Mouse (Mus musculus) kidney, embryonic 15.5 days (tissue): ENCODE measurements around the gene Gm7361. TPM values are rescaled to one million over a fixed set of nuclear protein-coding genes. Genes with fewer than 3 reads are reported as not detected.
"Not testable (repeated sequence)": the region's sequence is repeated elsewhere in the genome, so short reads cannot be mapped to it uniquely, and the experiment has no call there.

ENCODE experiments used
- ATAC-seq: fragments of 200-750 bp; cut with Nextera tagmentation; replicated peaks from 2 replicates; pipeline ENCODE4 v1.8.0; 2017; ENCODE audit warnings: moderate TSS enrichment; ENCODE audit not compliant: low FRiP score
- H3K27ac ChIP-seq: fragments of 300-500 bp; sonication (generic); 2 replicates; pipeline ENCODE4 v1.5.1; 2015; ENCODE audit warnings: mild to moderate bottlenecking, inconsistent platforms
- H3K27me3 ChIP-seq: fragments of 300-500 bp; sonication (generic); 2 replicates; pipeline ENCODE4 v1.6.1; 2015; ENCODE audit warnings: inconsistent platforms
- H3K36me3 ChIP-seq: fragments of 300-500 bp; sonication (generic); 2 replicates; pipeline ENCODE4 v1.6.1; 2015; ENCODE audit warnings: inconsistent platforms
- H3K4me1 ChIP-seq: fragments of 300-500 bp; sonication (generic); 2 replicates; pipeline ENCODE4 v1.6.1; 2015; ENCODE audit warnings: inconsistent platforms
- H3K4me2 ChIP-seq: fragments of 300-500 bp; sonication (generic); 2 replicates; pipeline ENCODE4 v1.6.1; 2015; ENCODE audit warnings: moderate library complexity, mild to moderate bottlenecking, inconsistent platforms
- H3K4me3 ChIP-seq: fragments of 300-500 bp; sonication (generic); replicated peaks from 2 replicates; pipeline ENCODE4 v1.5.1; 2015; ENCODE audit warnings: mild to moderate bottlenecking, inconsistent platforms
- H3K9ac ChIP-seq: fragments of 300-500 bp; sonication (generic); 2 replicates; pipeline ENCODE4 v1.6.1; 2015; ENCODE audit warnings: mild to moderate bottlenecking, inconsistent platforms
- H3K9me3 ChIP-seq: fragments of 300-500 bp; sonication (generic); replicated peaks from 2 replicates; pipeline ENCODE4 v1.6.1; 2016; ENCODE audit warnings: inconsistent platforms
- WGBS: fragments of 180-500 bp; shearing (Covaris S2); methylation state at CpG from one replicate; pipeline ENCODE4 v1.1.7; 2015; ENCODE audit warnings: mixed read lengths; 5-methylcytosine and 5-hydroxymethylcytosine counted together
- polyA plus RNA-seq: library from polyadenylated mRNA; unstranded; fragments of >200 nt; fragmentation: Nextera tagmentation; extraction: Ambion mirVana; gene quantifications from 2 replicates; pipeline ENCODE4 v1.2.1, GENCODE M21; 2015

Gm7361 gene
- not detected in 2 replicates for polyA plus RNA-seq

DNA sequence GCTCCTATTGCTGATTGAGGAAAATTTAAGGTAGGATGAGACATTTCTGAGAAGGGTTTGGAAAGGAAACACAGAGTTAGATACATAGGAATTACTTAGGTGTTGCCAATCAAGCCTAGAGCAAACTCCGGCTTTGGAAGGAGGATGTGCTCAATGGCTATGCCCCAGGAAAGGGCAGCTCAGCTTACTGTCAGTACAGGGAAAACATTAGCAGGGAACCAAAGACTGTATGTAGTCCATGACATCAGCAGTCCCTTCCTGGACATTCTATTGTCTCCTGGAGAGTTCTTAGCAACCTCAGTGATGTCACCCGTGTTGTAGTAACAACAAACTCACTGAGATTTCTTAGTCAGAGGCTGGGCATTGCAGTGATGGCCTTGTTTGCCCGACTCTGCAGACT is at the start of gene Gm7361:
Gene Gm7361, plus strand, starts transcription at position 301 of the 400 bp plus-strand sequence.
- not testable (repeated sequence) for H3K4me3 ChIP-seq, H3K27ac ChIP-seq, H3K9ac ChIP-seq, H3K4me2 ChIP-seq, ATAC-seq, H3K36me3 ChIP-seq, H3K4me1 ChIP-seq, H3K27me3 ChIP-seq, H3K9me3 ChIP-seq
- 85% methylated on average over 3 of the region's 3 CpGs for WGBS

- Histone ChIP-seq H3K36me3 (no peaks in the 10 kb centered on the region), H3K9ac (no peak overlapping the region), H3K9me3 (no peaks in the 10 kb centered on the region), H3K4me3 (no peak overlapping the region), H3K27ac (no peak overlapping the region), H3K4me1 (peaks cover 5% of the 10 kb centered on the region; the same call in 1 of the 2 replicates), H3K4me2 (no peak overlapping the region), H3K27me3 (no peaks in the 10 kb centered on the region)
- WGBS: 85% methylated on average over 4 of the region's 4 CpGs
- no peak for ATAC-seq
These were observed 46.5 kb upstream of the Gm7361 start for GRCm38 (mm10) chr5:26211030-26211429.

DNA sequence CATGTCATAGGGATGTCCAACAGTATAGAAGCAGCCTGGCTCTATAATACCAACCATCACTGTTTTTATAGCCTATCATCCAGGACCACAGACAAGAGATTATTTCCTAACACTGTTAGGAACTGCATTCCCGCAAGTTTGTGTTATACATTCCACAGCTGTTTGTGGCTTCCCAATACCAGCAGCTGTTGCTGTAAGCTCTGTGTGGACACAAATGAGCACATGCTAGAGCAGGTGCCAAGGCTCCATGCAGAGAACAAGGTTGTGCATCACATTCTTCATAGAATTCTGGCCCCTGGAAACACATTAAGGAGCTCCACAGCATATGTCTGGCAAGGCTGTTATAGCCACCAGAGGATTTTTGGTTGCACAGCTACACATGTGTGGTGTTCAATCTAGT is 35.4 kb upstream of the Gm7361 start:
- Histone ChIP-seq H3K4me1 (no peaks in the 10 kb centered on the region), H3K27me3 (no peaks in the 10 kb centered on the region), H3K9me3 (no peaks in the 10 kb centered on the region), H3K4me2 (no peak overlapping the region), H3K4me3 (no peak overlapping the region), H3K9ac (no peak overlapping the region), H3K27ac (no peak overlapping the region), H3K36me3 (no peaks in the 10 kb centered on the region)
- ATAC-seq: no peak
- WGBS: 74% methylated on average over 1 of the region's 1 CpGs

DNA sequence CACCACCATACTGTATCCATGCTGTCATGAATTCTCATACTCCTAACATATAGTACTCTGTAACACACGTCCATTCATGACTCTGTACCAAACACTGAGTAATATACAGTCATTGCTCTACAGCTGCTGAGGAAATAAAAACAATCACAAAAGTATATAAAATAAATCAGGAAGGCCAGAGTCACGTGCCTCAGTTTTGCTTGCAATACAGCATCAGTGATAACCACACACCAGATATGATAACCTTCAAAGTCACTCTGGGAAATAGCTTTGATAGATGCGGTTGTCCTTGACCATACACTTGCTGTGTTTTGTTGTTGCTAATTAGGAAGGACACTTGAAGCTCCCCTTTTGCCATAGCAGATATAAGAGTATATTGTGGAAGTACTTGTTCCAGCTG is 9.2 kb downstream of the Gm7361 start:
- not testable (repeated sequence) for H3K4me2 ChIP-seq, H3K4me3 ChIP-seq, H3K27me3 ChIP-seq, H3K4me1 ChIP-seq, H3K9me3 ChIP-seq, H3K36me3 ChIP-seq, H3K27ac ChIP-seq, H3K9ac ChIP-seq, ATAC-seq
- WGBS: 75% methylated on average over 3 of the region's 3 CpGs

DNA sequence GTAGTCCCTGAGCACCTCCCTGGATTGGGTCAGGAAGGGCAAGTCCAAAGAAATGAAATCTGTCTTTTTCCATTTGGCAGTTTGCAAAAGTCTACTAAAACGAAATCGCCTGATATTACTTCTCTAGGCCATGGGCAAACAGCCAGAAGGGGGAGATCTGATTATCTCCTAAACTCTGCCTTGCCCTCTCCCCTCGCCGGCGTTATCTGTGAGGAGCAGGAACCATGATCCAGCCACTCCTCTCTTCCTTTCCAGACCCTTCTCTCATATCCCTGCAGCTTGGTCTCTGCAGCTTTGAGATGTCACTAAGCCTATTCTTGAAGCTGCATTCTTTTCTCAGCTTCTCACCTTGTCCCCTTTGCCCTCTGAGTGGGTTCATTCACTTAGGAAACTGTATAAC is 22.9 kb downstream of the Gm7361 start:
- Histone ChIP-seq H3K27ac (no peak overlapping the region), H3K36me3 (no peaks in the 10 kb centered on the region), H3K4me2 (no peak overlapping the region), H3K4me1 (no peaks in the 10 kb centered on the region), H3K27me3 (no peaks in the 10 kb centered on the region), H3K9me3 (no peaks in the 10 kb centered on the region), H3K9ac (no peak overlapping the region), H3K4me3 (no peak overlapping the region)
- ATAC-seq: no peak
- 75% methylated on average over 5 of the region's 5 CpGs for WGBS

GRCm38 (mm10) chr5:26281717-26282116 is 24.2 kb downstream of the Gm7361 start:
- Histone ChIP-seq H3K36me3 (no peaks in the 10 kb centered on the region), H3K27ac (no peak overlapping the region), H3K4me2 (no peak overlapping the region), H3K9me3 (no peaks in the 10 kb centered on the region), H3K4me1 (no peaks in the 10 kb centered on the region), H3K4me3 (no peak overlapping the region), H3K27me3 (no peaks in the 10 kb centered on the region), H3K9ac (no peak overlapping the region)
- 71% methylated on average over 1 of the region's 1 CpGs for WGBS
- ATAC-seq: no peak

DNA sequence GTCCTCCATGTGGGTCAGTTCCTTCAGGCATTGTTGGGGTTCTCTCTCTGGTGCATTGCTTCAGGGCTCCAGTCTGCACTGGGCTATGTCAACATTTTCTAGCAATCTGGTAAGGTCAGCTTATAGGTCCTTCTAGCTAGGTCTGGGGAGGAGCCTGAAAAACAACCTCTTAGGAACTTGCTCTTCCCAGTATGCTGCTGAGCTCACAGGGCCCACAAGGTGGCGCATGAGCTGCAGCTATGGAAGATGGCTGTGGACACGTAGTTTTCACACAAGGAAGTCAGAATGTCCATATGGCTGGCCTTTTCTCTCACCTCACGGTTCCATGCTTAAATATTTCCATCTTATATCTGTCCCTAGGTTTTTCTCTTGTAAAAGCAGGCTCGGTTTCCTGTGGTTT is 24.8 kb downstream of the Gm7361 start:
- ATAC-seq: 0 out of 2 replicates have a peak, but pooled peaks have one; percentile 33
- WGBS: 3% methylated on average over 4 of the region's 4 CpGs
- H3K27ac ChIP-seq: no peak overlapping the region

GRCm38 (mm10) chr5:26283399-26283798 is 25.9 kb downstream of the Gm7361 start:
- Histone ChIP-seq H3K4me2 (no peak overlapping the region), H3K27ac (no peak overlapping the region), H3K4me1 (no peaks in the 10 kb centered on the region), H3K27me3 (no peaks in the 10 kb centered on the region), H3K4me3 (no peak overlapping the region), H3K9ac (no peak overlapping the region), H3K9me3 (no peaks in the 10 kb centered on the region), H3K36me3 (no peaks in the 10 kb centered on the region)
- ATAC-seq: no peak
- WGBS: 91% methylated on average over 1 of the region's 1 CpGs

More for the DNA sequence above, 24.8 kb downstream of the Gm7361 start:
- H3K9ac ChIP-seq: no peak overlapping the region
- no peaks in the 10 kb centered on the region for H3K9me3 ChIP-seq
- H3K4me2 ChIP-seq: no peak overlapping the region
- no peak overlapping the region for H3K4me3 ChIP-seq
- no peaks in the 10 kb centered on the region for H3K27me3 ChIP-seq
- no peaks in the 10 kb centered on the region for H3K36me3 ChIP-seq
- no peaks in the 10 kb centered on the region for H3K4me1 ChIP-seq

DNA sequence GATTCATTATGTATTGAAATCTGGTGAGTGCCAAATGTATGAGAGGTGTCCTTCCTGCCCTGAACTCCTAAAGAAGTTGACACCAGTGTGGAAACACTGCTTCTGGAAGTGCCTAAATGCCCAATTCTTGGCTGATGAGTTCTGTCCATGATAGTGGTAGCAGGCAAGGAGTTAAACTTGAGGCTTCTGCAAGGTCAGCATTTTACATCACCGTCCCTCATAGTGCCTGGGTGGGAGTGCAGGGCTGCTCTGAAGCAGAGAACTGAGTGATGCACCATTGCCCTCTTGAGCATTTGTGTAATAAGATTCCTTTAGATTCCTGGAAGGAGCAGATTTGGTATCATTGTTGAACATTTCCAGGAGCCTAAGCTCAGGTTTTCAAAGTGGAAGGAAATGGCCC is 34.1 kb downstream of the Gm7361 start:
- no peaks in the 10 kb centered on the region for H3K9me3 ChIP-seq
- H3K4me1 ChIP-seq: no peaks in the 10 kb centered on the region
- 23% methylated on average over 1 of the region's 1 CpGs for WGBS
- no peak overlapping the region for H3K4me2 ChIP-seq
- no peaks in the 10 kb centered on the region for H3K27me3 ChIP-seq
- no peak overlapping the region for H3K4me3 ChIP-seq
- H3K27ac ChIP-seq: no peak overlapping the region
- no peak for ATAC-seq
- no peaks in the 10 kb centered on the region for H3K36me3 ChIP-seq
- no peak overlapping the region for H3K9ac ChIP-seq

DNA sequence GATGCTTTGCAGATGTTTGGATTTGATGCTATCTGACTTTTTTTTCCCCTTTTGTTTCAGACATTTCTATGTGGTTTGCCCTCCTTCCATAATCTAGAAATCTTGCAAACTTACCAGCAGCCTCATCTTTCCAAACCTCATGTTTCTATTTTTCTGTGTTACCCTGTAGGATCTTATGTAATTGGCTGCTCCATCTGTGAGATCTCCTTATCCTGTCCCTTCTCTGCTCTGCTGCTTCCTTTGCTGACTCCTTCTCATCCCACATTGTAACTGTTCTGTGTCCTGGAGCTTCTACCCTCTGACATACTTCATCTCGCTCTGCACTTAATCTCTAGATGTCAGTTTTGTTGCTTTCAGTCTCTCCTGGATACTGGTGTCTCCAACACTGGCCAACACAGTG is 35.8 kb downstream of the Gm7361 start:
- no peaks in the 10 kb centered on the region for H3K27me3 ChIP-seq
- WGBS: 74% methylated on average over 1 of the region's 1 CpGs
- H3K4me1 ChIP-seq: no peaks in the 10 kb centered on the region
- no peak overlapping the region for H3K27ac ChIP-seq
- H3K9ac ChIP-seq: no peak overlapping the region
- ATAC-seq: no peak
- H3K36me3 ChIP-seq: no peaks in the 10 kb centered on the region
- no peak overlapping the region for H3K4me2 ChIP-seq
- H3K9me3 ChIP-seq: no peaks in the 10 kb centered on the region
- H3K4me3 ChIP-seq: no peak overlapping the region

Other genes with a start within 250 kb of the Gm7361 start
- not detected in 2 replicates for gene Gm5862, start 234.8 kb upstream of the Gm7361 start, polyA plus RNA-seq
- gene Speer4a, start 218.1 kb upstream of the Gm7361 start, polyA plus RNA-seq: not detected in 2 replicates
- gene Gm7347, start 199.1 kb upstream of the Gm7361 start, polyA plus RNA-seq: 0.06 TPM in 1 of 2 replicates, not detected in the other
- 0.06 TPM in 1 of 2 replicates, not detected in the other for gene Gm10471, start 168.4 kb upstream of the Gm7361 start, polyA plus RNA-seq
- gene 5031410I06Rik, start 152.3 kb upstream of the Gm7361 start, polyA plus RNA-seq: not detected in 2 replicates
- not detected in 2 replicates for gene Gm10220, start 136.3 kb upstream of the Gm7361 start, polyA plus RNA-seq